Mouse (Mus musculus) lung, postnatal 0 days (tissue): ENCODE data around the gene Pdhb.

Experiments
- CTCF ChIP-seq: IDR thresholded peaks from 2 replicates; pipeline ENCODE4 v1.5.1; 2016; ENCODE audit warnings: antibody characterized with exemption, mild to moderate bottlenecking
- EP300 ChIP-seq: IDR thresholded peaks from 2 replicates; pipeline ENCODE4 v1.6.1; 2016; ENCODE audit warnings: antibody characterized with exemption, mild to moderate bottlenecking, control low read depth

GRCm38 (mm10) chr14:8151757-8152156, 21.1 kb downstream of the Pdhb start:
- TF ChIP-seq EP300 (no peak), CTCF (no peak)
